Mouse (Mus musculus): ENCODE measurements at regions not wholly inside any gene's neighbourhood (a gene's known extent, or its start where the extent isn't known, plus 50 kb on each side); places are given as distances from the start of the nearest gene placed in this dataset.

GRCm38 (mm10) chr6:143595486-143595885, 428.5 kb downstream of the Etnk1 start:
- H3K36me3 ChIP-seq (replicated peaks) = no peaks in the 10 kb centered on the region
- no peak overlapping the region for H3K4me3 ChIP-seq
- no peaks in the 10 kb centered on the region for H3K27me3 ChIP-seq (replicated peaks; ENCODE audit: low read depth, poor library complexity, severe bottlenecking)
- H3K4me1 ChIP-seq = no peaks in the 10 kb centered on the region
- no peak for DNase-seq (ENCODE audit: low spot score)
- H3K27ac ChIP-seq (replicated peaks) = no peak overlapping the region
- H3K9me3 ChIP-seq = no peaks in the 10 kb centered on the region
- 73% methylated on average over 2 of the region's 2 CpGs for WGBS

- no peaks in the 10 kb centered on the region for H3K4me1 ChIP-seq
- DNase-seq (ENCODE audit: low spot score) = no peak
- no peaks in the 10 kb centered on the region for H3K27me3 ChIP-seq (replicated peaks; ENCODE audit: low read depth, poor library complexity, severe bottlenecking)
- H3K9me3 ChIP-seq = no peaks in the 10 kb centered on the region
- H3K4me3 ChIP-seq = no peak overlapping the region
- H3K27ac ChIP-seq (replicated peaks) = no peak overlapping the region
- no peaks in the 10 kb centered on the region for H3K36me3 ChIP-seq (replicated peaks)
- WGBS = 89% methylated on average over 3 of the region's 3 CpGs
Observed at GRCm38 (mm10) chr6:143597414-143597813, 430.4 kb downstream of the Etnk1 start.

- Histone ChIP-seq H3K36me3 (replicated peaks) (no peaks in the 10 kb centered on the region), H3K27ac (replicated peaks) (no peak overlapping the region), H3K4me3 (no peak overlapping the region), H3K27me3 (replicated peaks; ENCODE audit: low read depth, poor library complexity, severe bottlenecking) (no peaks in the 10 kb centered on the region), H3K9me3 (no peaks in the 10 kb centered on the region), H3K4me1 (no peaks in the 10 kb centered on the region)
- DNase-seq (ENCODE audit: low spot score) = no peak
- WGBS = 83% methylated on average over 4 of the region's 4 CpGs
Observed at GRCm38 (mm10) chr6:143598916-143599315, 431.9 kb downstream of the Etnk1 start.

DNA sequence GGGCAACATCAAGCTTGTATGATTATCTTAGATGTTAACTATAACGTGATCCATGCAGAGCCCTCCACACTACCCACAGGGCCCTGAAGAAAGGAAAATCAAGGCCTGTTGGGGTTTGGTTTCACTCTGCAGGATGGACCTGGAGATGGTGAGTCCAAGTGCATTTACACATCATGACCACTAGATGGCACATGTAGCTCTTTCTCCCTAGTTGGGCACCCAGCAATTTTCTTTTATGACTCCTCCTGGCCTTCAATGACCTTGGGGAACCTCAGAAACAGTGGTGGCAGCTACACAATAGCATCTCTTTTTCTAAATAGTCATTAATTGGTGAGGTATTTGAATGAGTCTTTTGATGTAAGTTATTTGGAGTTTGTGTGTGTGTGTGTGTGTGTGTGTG, 442.1 kb downstream of the Etnk1 start:
- H3K4me3 ChIP-seq = no peak overlapping the region
- no peaks in the 10 kb centered on the region for H3K9me3 ChIP-seq
- H3K27me3 ChIP-seq (replicated peaks; ENCODE audit: low read depth, poor library complexity, severe bottlenecking) = no peaks in the 10 kb centered on the region
- no peaks in the 10 kb centered on the region for H3K36me3 ChIP-seq (replicated peaks)
- 71% methylated on average over 1 of the region's 1 CpGs for WGBS
- no peaks in the 10 kb centered on the region for H3K4me1 ChIP-seq
- no peak for DNase-seq (ENCODE audit: low spot score)
- no peak overlapping the region for H3K27ac ChIP-seq (replicated peaks)

DNA sequence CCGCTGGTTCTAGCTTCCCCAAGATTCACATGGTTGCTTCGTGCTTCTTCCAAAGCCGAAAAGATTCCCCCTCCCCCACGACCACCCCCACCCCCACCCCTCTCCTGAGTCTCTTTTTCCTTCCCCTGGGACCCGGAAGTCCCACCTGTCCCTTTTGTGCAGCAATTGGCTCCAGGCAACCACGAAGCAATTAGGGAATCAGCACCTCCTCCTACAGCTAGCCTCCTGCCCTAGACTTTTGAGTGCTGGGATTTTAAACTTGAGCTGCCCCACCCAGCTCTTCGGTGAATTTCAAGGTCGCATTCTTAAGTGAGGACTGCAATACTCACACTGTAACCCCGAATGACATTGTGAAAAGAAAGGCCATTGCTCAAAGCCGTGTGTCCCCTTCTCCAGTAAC, 445.9 kb downstream of the Etnk1 start:
- DNase-seq (ENCODE audit: low spot score) = no peak
- Histone ChIP-seq H3K27ac (replicated peaks) (no peak overlapping the region), H3K9me3 (no peaks in the 10 kb centered on the region), H3K27me3 (replicated peaks; ENCODE audit: low read depth, poor library complexity, severe bottlenecking) (no peaks in the 10 kb centered on the region), H3K4me1 (0 out of 2 replicates have a peak, but pooled peaks cover 6% of the 10 kb centered on the region), H3K4me3 (no peak overlapping the region), H3K36me3 (replicated peaks) (no peaks in the 10 kb centered on the region)
- 74% methylated on average over 10 of the region's 10 CpGs for WGBS

DNA sequence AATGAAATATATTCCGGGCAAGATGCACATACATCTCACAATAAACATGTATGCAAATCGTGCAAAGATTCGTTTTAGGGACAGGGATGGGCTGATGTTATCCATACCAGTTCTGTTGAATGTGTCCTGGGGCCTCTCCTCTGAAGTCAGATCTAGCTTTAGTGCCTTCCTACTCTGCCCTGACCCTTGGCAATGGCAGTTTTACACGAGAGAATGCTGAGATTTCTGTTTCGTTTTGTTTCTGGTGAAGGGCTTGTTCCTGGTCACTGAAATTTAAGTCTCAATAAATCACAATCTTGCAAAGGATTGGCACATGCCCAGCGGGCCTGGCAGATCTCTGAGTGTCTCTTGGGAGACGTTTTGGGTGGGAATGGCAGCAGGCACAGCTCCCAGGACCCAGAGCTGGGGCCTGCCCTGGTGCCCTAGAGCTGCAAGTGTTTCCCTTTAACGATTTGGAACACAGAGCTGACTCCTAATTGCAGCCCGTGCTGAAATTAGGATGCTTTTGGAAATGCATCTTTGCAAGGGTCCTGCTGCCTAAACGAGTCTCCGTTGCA, 447.5 kb downstream of the Etnk1 start:
- 0 out of 2 replicates have a peak, but pooled peaks cover 9% of the 10 kb centered on the region for H3K4me1 ChIP-seq
- H3K4me3 ChIP-seq = no peak overlapping the region
- DNase-seq (ENCODE audit: low spot score) = no peak
- H3K9me3 ChIP-seq = no peaks in the 10 kb centered on the region
- H3K36me3 ChIP-seq (replicated peaks) = no peaks in the 10 kb centered on the region
- 78% methylated on average over 11 of the region's 11 CpGs for WGBS
- no peaks in the 10 kb centered on the region for H3K27me3 ChIP-seq (replicated peaks; ENCODE audit: low read depth, poor library complexity, severe bottlenecking)
- H3K27ac ChIP-seq (replicated peaks) = no peak overlapping the region

DNA sequence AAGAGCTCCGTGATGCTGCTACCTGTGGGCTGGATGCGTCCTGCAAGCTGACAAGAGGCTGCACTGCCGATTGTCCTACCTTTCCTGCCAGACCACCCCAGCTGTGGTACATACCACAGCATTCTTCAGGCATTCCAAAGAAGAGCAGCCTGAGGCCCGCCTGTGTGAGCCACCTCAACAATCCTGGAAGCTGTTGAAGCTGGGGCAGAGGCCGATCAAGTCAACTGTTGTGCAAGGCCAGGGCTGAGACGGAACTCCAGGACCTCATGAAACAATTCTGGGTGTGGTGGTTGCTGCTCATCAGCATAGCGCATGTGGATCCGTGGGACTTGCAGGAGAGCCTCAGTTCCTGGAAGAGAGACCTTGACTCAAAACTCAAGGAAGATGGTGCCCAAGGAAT, 448.3 kb downstream of the Etnk1 start:
- WGBS = 82% methylated on average over 8 of the region's 8 CpGs
- no peak overlapping the region for H3K4me3 ChIP-seq
- 0 out of 2 replicates have a peak, but pooled peaks cover 9% of the 10 kb centered on the region for H3K4me1 ChIP-seq
- peak overlapping the region; percentile 14; the same call in 1 of the 2 replicates for H3K27ac ChIP-seq (replicated peaks)
- H3K9me3 ChIP-seq = no peaks in the 10 kb centered on the region
- no peak for DNase-seq (ENCODE audit: low spot score)
- H3K36me3 ChIP-seq (replicated peaks) = no peaks in the 10 kb centered on the region
- H3K27me3 ChIP-seq (replicated peaks; ENCODE audit: low read depth, poor library complexity, severe bottlenecking) = no peaks in the 10 kb centered on the region

GRCm38 (mm10) chr6:143616386-143616785, 449.4 kb downstream of the Etnk1 start:
- H3K4me1 ChIP-seq = 0 out of 2 replicates have a peak, but pooled peaks cover 9% of the 10 kb centered on the region
- no peaks in the 10 kb centered on the region for H3K36me3 ChIP-seq (replicated peaks)
- no peak for DNase-seq (ENCODE audit: low spot score)
- H3K27me3 ChIP-seq (replicated peaks; ENCODE audit: low read depth, poor library complexity, severe bottlenecking) = no peaks in the 10 kb centered on the region
- no peak overlapping the region for H3K4me3 ChIP-seq
- H3K27ac ChIP-seq (replicated peaks) = no peak overlapping the region
- 90% methylated on average over 4 of the region's 4 CpGs for WGBS
- H3K9me3 ChIP-seq = no peaks in the 10 kb centered on the region

DNA sequence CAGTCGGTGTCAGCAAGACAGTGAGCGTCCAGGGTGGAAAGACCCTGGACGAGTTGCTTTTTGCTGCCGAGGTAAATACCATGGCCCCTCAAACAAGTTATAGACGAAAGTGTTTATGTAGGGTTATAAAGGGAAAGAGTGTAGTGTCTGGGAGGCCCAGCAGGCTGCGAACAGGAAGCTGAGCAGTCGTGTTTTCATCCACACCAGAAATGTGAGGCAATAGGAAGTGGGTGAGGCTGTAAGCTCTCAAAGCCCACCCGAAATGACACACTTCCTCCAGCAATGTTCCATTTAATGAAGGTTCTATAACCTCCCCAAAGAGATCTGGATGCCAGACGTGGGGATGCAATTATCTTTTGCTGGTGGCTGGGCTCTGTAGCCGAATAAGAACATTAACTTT, 451.5 kb downstream of the Etnk1 start:
- Histone ChIP-seq H3K9me3 (no peaks in the 10 kb centered on the region), H3K4me1 (0 out of 2 replicates have a peak, but pooled peaks cover 9% of the 10 kb centered on the region), H3K36me3 (replicated peaks) (no peaks in the 10 kb centered on the region), H3K27me3 (replicated peaks; ENCODE audit: low read depth, poor library complexity, severe bottlenecking) (no peaks in the 10 kb centered on the region), H3K27ac (replicated peaks) (no peak overlapping the region), H3K4me3 (no peak overlapping the region)
- WGBS = 69% methylated on average over 10 of the region's 10 CpGs
- no peak for DNase-seq (ENCODE audit: low spot score)

DNA sequence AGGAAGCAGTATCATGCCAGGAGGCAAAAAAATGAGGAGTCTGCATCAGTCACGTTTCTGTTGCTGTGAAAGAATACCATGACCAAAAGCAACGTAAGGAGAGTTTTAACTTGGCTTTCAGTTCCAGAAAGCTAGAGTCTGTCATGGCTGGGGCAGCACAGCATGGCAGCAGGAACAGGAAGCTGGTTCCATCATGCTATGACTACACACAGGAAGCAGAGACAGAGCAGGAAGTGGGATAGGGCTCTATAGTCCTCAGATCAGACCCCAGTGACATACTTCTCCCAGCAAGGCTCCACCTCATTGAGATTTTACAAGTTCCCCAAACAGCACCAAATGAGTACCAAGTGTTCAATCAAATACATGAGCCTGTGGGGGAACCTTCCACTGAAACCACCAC, 453.6 kb downstream of the Etnk1 start:
- no peak for DNase-seq (ENCODE audit: low spot score)
- 85% methylated on average over 2 of the region's 2 CpGs for WGBS

GRCm38 (mm10) chr6:143622161-143622560, 455.1 kb downstream of the Etnk1 start:
- Histone ChIP-seq H3K27me3 (replicated peaks; ENCODE audit: low read depth, poor library complexity, severe bottlenecking) (no peaks in the 10 kb centered on the region), H3K27ac (replicated peaks) (no peak overlapping the region), H3K36me3 (replicated peaks) (no peaks in the 10 kb centered on the region), H3K4me3 (no peak overlapping the region), H3K9me3 (no peaks in the 10 kb centered on the region), H3K4me1 (0 out of 2 replicates have a peak, but pooled peaks cover 8% of the 10 kb centered on the region)
- 80% methylated on average over 2 of the region's 2 CpGs for WGBS
- DNase-seq (ENCODE audit: low spot score) = no peak

More for the DNA sequence above, 453.6 kb downstream of the Etnk1 start:
- no peak overlapping the region for H3K4me3 ChIP-seq
- no peaks in the 10 kb centered on the region for H3K36me3 ChIP-seq (replicated peaks)
- no peaks in the 10 kb centered on the region for H3K27me3 ChIP-seq (replicated peaks; ENCODE audit: low read depth, poor library complexity, severe bottlenecking)
- no peak overlapping the region for H3K27ac ChIP-seq (replicated peaks)
- H3K9me3 ChIP-seq = no peaks in the 10 kb centered on the region
- 0 out of 2 replicates have a peak, but pooled peaks cover 8% of the 10 kb centered on the region for H3K4me1 ChIP-seq

- WGBS = 92% methylated on average over 3 of the region's 3 CpGs
- Histone ChIP-seq H3K9me3 (no peaks in the 10 kb centered on the region), H3K27ac (replicated peaks) (no peak overlapping the region), H3K27me3 (replicated peaks; ENCODE audit: low read depth, poor library complexity, severe bottlenecking) (no peaks in the 10 kb centered on the region), H3K4me1 (peaks cover 7% of the 10 kb centered on the region; the same call in 1 of the 2 replicates), H3K36me3 (replicated peaks) (no peaks in the 10 kb centered on the region), H3K4me3 (no peak overlapping the region)
- DNase-seq (ENCODE audit: low spot score) = no peak
Observed at GRCm38 (mm10) chr6:143624901-143625300, 457.9 kb downstream of the Etnk1 start.

DNA sequence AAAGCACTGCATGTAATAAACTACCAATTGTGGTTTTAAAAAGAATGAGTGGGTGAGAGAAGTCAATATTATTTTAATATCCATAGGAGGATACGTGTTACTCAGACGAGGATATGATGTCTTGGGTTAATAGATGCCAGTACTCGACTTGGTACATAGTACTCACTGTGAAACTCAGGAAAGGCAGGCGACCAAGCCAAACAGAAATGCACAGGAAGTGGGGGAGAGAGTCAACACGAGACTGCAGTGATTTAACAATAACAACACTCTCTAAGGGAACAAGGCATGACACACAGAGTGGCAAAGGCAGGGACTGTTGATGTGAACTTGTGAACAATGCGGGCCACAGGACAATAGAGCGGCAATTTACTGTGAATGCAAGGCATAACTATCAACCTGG, 464.6 kb downstream of the Etnk1 start:
- Histone ChIP-seq H3K4me3 (no peak overlapping the region), H3K36me3 (replicated peaks) (no peaks in the 10 kb centered on the region), H3K27ac (replicated peaks) (no peak overlapping the region), H3K9me3 (no peaks in the 10 kb centered on the region), H3K27me3 (replicated peaks; ENCODE audit: low read depth, poor library complexity, severe bottlenecking) (no peaks in the 10 kb centered on the region), H3K4me1 (peaks cover 7% of the 10 kb centered on the region)
- DNase-seq (ENCODE audit: low spot score) = no peak
- 72% methylated on average over 7 of the region's 7 CpGs for WGBS
